Mouse (Mus musculus): ENCODE results near the gene Jak1. TPM values are rescaled to one million over a fixed set of nuclear protein-coding genes. Genes with fewer than 3 reads are reported as not detected.

Gene Jak1
- polyA plus RNA-seq (2012): 7.1 and 8.9 TPM in 2 replicates

GRCm38 (mm10) chr4:101264741-101265513, at the start of gene Jak1:
Gene Jak1 (minus strand): TSS chr4:101265282.
- TF ChIP-seq TAL1 (IDR thresholded peaks at IDR 0.05; ENCODE audit: low read length) (no peak), GATA1 (IDR thresholded peaks at IDR 0.05; ENCODE audit: low read length) (no peak)
- no peaks in the 10 kb centered on the region for H3K9me3 ChIP-seq (ENCODE audit: control insufficient read depth, low read length)
- peaks cover 43% of the 10 kb centered on the region for H3K4me1 ChIP-seq (ENCODE audit: control insufficient read depth)
- H3K4me3 ChIP-seq (replicated peaks): peak within 1 kb of the TSS; percentile 88
- peaks cover 3% of the 10 kb centered on the region; the same call in 1 of the 2 replicates for H3K36me3 ChIP-seq (ENCODE audit: control insufficient read depth)
- no peaks in the 10 kb centered on the region for H3K27me3 ChIP-seq (ENCODE audit: control insufficient read depth)

GRCm38 (mm10) chr4:101312055-101312454, 47.0 kb upstream of the Jak1 start:
- TF ChIP-seq GATA1 (IDR thresholded peaks at IDR 0.05; ENCODE audit: low read length): no peak
- TF ChIP-seq TAL1 (IDR thresholded peaks at IDR 0.05; ENCODE audit: low read length): no peak

GRCm38 (mm10) chr4:101308166-101308565, 43.1 kb upstream of the Jak1 start:
- H3K4me1 ChIP-seq (ENCODE audit: control insufficient read depth): no peaks in the 10 kb centered on the region
- H3K4me3 ChIP-seq (replicated peaks): no peak overlapping the region
- peaks cover 14% of the 10 kb centered on the region for H3K27me3 ChIP-seq (ENCODE audit: control insufficient read depth)
- TF ChIP-seq GATA1 (IDR thresholded peaks at IDR 0.05; ENCODE audit: low read length) (no peak), TAL1 (IDR thresholded peaks at IDR 0.05; ENCODE audit: low read length) (no peak)
- H3K9me3 ChIP-seq (ENCODE audit: control insufficient read depth, low read length): no peaks in the 10 kb centered on the region
- H3K36me3 ChIP-seq (ENCODE audit: control insufficient read depth): no peaks in the 10 kb centered on the region

More at GRCm38 (mm10) chr4:101312055-101312454, 47.0 kb upstream of the Jak1 start:
- no peaks in the 10 kb centered on the region for H3K4me1 ChIP-seq (ENCODE audit: control insufficient read depth)
- no peaks in the 10 kb centered on the region for H3K9me3 ChIP-seq (ENCODE audit: control insufficient read depth, low read length)
- H3K4me3 ChIP-seq (replicated peaks): no peak overlapping the region
- peaks cover 23% of the 10 kb centered on the region for H3K27me3 ChIP-seq (ENCODE audit: control insufficient read depth)
- no peaks in the 10 kb centered on the region for H3K36me3 ChIP-seq (ENCODE audit: control insufficient read depth)

- TF ChIP-seq GATA1 (IDR thresholded peaks at IDR 0.05; ENCODE audit: low read length) (no peak), TAL1 (IDR thresholded peaks at IDR 0.05; ENCODE audit: low read length) (no peak)
- H3K27me3 ChIP-seq (ENCODE audit: control insufficient read depth): peaks cover 7% of the 10 kb centered on the region
- no peaks in the 10 kb centered on the region for H3K4me1 ChIP-seq (ENCODE audit: control insufficient read depth)
- no peaks in the 10 kb centered on the region for H3K9me3 ChIP-seq (ENCODE audit: control insufficient read depth, low read length)
- no peak overlapping the region for H3K4me3 ChIP-seq (replicated peaks)
- H3K36me3 ChIP-seq (ENCODE audit: control insufficient read depth): no peaks in the 10 kb centered on the region
Observed at GRCm38 (mm10) chr4:101307286-101307685, 42.2 kb upstream of the Jak1 start.

DNA sequence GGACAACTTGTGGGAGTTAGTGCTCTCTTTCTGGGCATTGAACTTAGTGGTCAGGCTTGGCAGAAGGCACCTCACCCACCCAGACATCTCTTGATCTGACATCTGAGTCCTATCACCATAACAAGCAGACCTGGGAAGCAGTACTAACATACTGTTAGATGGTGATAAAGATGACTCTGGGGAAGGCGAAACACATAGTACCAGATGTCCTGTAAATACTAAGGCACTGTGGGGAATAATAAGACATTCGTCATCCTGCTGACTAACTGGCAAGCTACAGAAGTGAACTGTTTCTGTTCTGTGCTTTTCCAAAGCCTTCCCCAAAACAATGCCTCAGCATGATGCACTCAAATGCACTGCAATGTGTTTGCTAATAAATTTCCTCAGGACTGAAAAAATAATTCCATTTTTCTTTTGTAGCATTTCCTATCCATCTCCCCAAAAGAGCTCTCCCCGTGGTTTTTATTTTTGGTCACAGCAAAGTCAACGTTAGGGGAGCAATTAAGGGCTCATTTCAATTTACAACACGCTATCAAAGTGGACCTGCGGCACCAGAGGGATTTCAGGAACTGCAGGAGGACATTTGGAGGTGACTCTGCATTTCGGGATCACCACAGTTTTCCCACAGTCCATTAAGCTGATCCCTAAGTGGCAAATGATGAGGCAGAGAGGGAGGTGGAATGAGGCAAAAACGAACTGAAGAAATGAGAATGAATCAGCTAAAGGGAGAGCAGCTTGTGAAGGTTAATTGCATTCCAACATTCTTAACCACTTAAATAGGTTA, 41.2 kb upstream of the Jak1 start:
- Histone ChIP-seq H3K27me3 (ENCODE audit: control insufficient read depth) (no peaks in the 10 kb centered on the region), H3K4me1 (ENCODE audit: control insufficient read depth) (no peaks in the 10 kb centered on the region), H3K4me3 (replicated peaks) (no peak overlapping the region), H3K36me3 (ENCODE audit: control insufficient read depth) (no peaks in the 10 kb centered on the region), H3K9me3 (ENCODE audit: control insufficient read depth, low read length) (no peaks in the 10 kb centered on the region)
- TF ChIP-seq TAL1 (IDR thresholded peaks at IDR 0.05; ENCODE audit: low read length) (no peak), GATA1 (IDR thresholded peaks at IDR 0.05; ENCODE audit: low read length) (no peak)

DNA sequence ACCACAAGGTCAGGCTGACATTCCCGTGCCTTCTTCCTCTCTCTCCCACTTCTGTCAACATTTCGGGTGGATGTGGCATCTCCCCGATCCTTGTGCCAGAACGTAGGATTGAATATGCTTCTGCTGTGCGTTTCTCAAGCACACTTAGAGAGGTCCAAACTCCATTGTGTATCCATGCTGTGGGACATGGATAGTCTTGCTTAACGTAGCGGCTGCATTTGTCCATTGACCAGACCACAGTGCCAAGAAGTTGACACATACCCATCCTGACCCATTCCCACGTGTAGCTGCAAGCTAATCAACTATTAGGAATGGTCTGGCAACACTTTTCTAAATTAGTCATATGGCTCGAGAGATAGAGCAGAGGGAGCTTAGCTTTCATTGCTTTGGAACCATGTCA, 40.0 kb upstream of the Jak1 start:
- Histone ChIP-seq H3K9me3 (ENCODE audit: control insufficient read depth, low read length) (no peaks in the 10 kb centered on the region), H3K27me3 (ENCODE audit: control insufficient read depth) (no peaks in the 10 kb centered on the region), H3K4me1 (ENCODE audit: control insufficient read depth) (no peaks in the 10 kb centered on the region), H3K36me3 (ENCODE audit: control insufficient read depth) (no peaks in the 10 kb centered on the region), H3K4me3 (replicated peaks) (no peak overlapping the region)
- no peak for TF ChIP-seq TAL1 (IDR thresholded peaks at IDR 0.05; ENCODE audit: low read length)
- no peak for TF ChIP-seq GATA1 (IDR thresholded peaks at IDR 0.05; ENCODE audit: low read length)

DNA sequence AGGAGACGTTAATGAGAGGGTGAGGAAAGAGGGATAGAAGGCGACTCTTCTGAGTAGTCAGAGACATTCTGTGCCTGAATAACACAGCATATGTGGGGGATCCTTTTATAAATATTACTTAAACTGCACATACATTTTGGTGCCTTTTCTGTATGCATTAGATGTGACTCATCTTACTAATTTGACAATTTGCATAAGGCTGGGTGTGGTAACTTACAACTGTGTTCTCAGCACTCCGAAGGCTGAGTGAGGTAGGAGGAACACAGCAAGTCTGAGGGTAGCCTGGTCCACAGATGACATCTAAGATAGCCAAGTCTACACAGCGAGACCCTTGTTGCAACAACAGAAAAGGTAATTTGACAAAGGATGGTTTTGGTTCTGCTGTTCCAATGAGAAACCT, 39.0 kb upstream of the Jak1 start:
- no peak for TF ChIP-seq TAL1 (IDR thresholded peaks at IDR 0.05; ENCODE audit: low read length)
- no peak for TF ChIP-seq GATA1 (IDR thresholded peaks at IDR 0.05; ENCODE audit: low read length)
- no peaks in the 10 kb centered on the region for H3K27me3 ChIP-seq (ENCODE audit: control insufficient read depth)
- no peaks in the 10 kb centered on the region for H3K9me3 ChIP-seq (ENCODE audit: control insufficient read depth, low read length)
- no peaks in the 10 kb centered on the region for H3K4me1 ChIP-seq (ENCODE audit: control insufficient read depth)
- no peak overlapping the region for H3K4me3 ChIP-seq (replicated peaks)
- H3K36me3 ChIP-seq (ENCODE audit: control insufficient read depth): no peaks in the 10 kb centered on the region

DNA sequence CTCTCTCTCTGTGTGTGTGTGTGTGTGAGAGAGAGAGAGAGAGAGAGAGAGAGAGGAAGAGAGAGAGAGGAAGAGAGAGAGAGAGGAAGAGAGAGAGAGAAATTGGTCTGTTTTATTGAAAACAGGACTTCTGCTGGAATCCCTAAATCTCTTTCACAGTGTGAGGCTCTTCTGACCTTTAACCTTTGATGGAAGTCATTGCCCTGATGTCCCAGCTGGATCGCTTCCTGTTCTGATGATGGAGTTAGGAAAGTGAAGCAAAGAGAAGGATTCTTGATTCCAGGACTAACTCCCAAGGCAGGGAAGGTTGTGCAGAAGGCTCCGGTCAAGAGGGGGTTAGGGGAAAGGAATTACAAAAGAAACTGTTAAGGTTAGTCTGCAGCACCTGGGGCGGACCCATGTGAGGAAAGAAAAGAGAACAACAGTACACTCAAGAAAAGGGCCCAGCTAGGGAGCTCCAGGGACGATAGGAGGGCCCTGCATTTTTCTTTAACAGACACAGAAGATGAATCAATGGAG, 35.4 kb upstream of the Jak1 start:
- Histone ChIP-seq H3K27me3 (ENCODE audit: control insufficient read depth) (peaks cover 12% of the 10 kb centered on the region), H3K4me3 (replicated peaks) (no peak overlapping the region), H3K36me3 (ENCODE audit: control insufficient read depth) (no peaks in the 10 kb centered on the region), H3K9me3 (ENCODE audit: control insufficient read depth, low read length) (no peaks in the 10 kb centered on the region), H3K4me1 (ENCODE audit: control insufficient read depth) (no peaks in the 10 kb centered on the region)
- TF ChIP-seq GATA1 (IDR thresholded peaks at IDR 0.05; ENCODE audit: low read length) (no peak), TAL1 (IDR thresholded peaks at IDR 0.05; ENCODE audit: low read length) (no peak)

All from erythroblast, embryonic 14.5 days (primary cell).